Mouse (Mus musculus) erythroblast, embryonic 14.5 days (primary cell): ENCODE results near the gene Epha6. TPM values are rescaled to one million over a fixed set of nuclear protein-coding genes. Genes with fewer than 3 reads are reported as not detected.

Experiments used
- H3K27me3 ChIP-seq: 2 replicates; pipeline ENCODE4 v1.6.1; 2012; ENCODE audit warnings: inconsistent platforms; ENCODE audit not compliant: control insufficient read depth
- H3K36me3 ChIP-seq: 2 replicates; pipeline ENCODE4 v1.6.1; 2012; ENCODE audit warnings: mild to moderate bottlenecking, inconsistent platforms; ENCODE audit not compliant: control insufficient read depth
- H3K4me1 ChIP-seq: 2 replicates; pipeline ENCODE4 v1.6.1; 2012; ENCODE audit warnings: inconsistent platforms; ENCODE audit not compliant: control insufficient read depth
- H3K4me3 ChIP-seq: replicated peaks from 2 replicates; pipeline ENCODE3; 2012; ENCODE audit warnings: moderate library complexity, mild to moderate bottlenecking, inconsistent platforms
- H3K9me3 ChIP-seq: 2 replicates; pipeline ENCODE4 v1.6.1; 2012; ENCODE audit warnings: low read length, inconsistent platforms, mixed read lengths; ENCODE audit not compliant: control insufficient read depth
- GATA1 ChIP-seq: IDR thresholded peaks from 2 replicates; pipeline ENCODE4 v1.6.1; 2012; ENCODE audit warnings: low read length, inconsistent platforms, mixed read lengths
- TAL1 ChIP-seq: IDR thresholded peaks from 3 replicates; pipeline ENCODE4 v1.6.1; 2012; ENCODE audit warnings: low read length, inconsistent platforms, mixed read lengths
- polyA plus RNA-seq: library from polyadenylated mRNA; stranded (reverse); fragments of >175 nt; gene quantifications from 2 replicates; pipeline ENCODE4 v1.2.3, GENCODE M21; 2012

Epha6 gene
- polyA plus RNA-seq, 1 experiment, result not detected

GRCm38 (mm10) chr16:60538233-60538632 is 67.1 kb downstream of the Epha6 start:
- TF ChIP-seq TAL1, result no peak
- no peak for TF ChIP-seq GATA1
- no peaks in the 10 kb centered on the region for H3K9me3 ChIP-seq
- no peaks in the 10 kb centered on the region for H3K4me1 ChIP-seq
- no peaks in the 10 kb centered on the region for H3K27me3 ChIP-seq
- H3K36me3 ChIP-seq, result no peaks in the 10 kb centered on the region
- H3K4me3 ChIP-seq, result no peak overlapping the region

DNA sequence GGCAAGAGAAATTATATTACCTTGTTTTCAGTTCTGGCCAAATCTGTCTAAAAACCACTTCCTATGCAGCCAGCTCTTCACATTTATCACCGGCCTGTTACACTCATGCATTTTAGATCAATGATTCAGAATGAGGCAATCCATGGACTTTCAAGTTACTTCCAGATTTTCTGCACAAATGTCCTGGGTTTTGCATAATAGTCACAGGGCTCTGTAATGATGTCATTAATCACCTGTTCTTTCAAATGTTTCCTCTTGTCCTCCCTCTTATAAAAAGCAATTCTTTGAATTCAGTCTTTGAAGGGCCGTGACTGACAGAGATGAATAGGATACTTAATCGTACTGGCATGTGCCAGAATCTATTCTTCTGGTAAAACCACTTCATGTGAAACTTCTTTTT is 95.6 kb downstream of the Epha6 start:
- H3K4me3 ChIP-seq, result no peak overlapping the region
- H3K9me3 ChIP-seq, result no peaks in the 10 kb centered on the region
- H3K4me1 ChIP-seq, result no peaks in the 10 kb centered on the region
- H3K27me3 ChIP-seq, result no peaks in the 10 kb centered on the region
- TF ChIP-seq TAL1 (no peak), GATA1 (no peak)
- H3K36me3 ChIP-seq, result no peaks in the 10 kb centered on the region

DNA sequence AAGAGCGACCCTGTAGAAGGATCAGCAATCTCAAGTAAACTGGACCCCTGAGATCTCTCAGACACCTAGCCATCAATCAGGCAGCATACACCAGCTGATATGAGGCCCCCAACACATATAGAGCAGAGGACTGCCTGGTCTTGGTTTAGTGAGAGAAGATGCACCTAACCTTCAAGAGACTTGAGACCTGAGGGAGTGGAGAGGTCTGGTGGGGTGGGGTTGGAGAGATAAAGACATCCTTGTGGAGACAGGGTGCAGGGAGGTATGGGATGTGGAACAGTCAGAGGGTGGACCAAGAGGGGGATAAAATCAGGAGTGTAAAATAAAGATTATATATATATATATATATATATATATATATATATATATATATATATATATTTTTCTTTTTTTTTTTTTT is 105.8 kb downstream of the Epha6 start:
- Histone ChIP-seq H3K4me3 (no peak overlapping the region), H3K36me3 (no peaks in the 10 kb centered on the region), H3K27me3 (no peaks in the 10 kb centered on the region), H3K9me3 (no peaks in the 10 kb centered on the region), H3K4me1 (no peaks in the 10 kb centered on the region)
- no peak for TF ChIP-seq GATA1
- TF ChIP-seq TAL1, result no peak

DNA sequence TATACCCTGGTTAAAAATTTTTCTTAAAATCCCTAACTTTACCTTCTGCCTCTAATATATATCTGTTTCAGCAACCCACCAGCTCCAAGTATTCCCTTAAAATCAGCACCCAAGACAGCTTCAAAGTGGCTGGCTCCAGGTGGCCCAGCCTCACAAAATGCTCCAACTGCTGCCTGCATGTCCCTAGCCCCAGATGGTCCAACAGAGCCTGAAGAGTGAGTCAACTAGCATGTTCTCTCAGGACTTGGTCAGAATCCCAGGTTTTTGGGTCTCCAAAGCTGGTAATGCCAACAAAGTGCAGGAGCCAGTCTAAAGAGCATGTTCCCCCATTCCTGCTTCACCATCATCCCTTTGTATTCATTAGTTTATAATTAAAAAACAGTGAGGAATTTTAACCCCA is 129.6 kb downstream of the Epha6 start:
- H3K27me3 ChIP-seq, result no peaks in the 10 kb centered on the region
- no peaks in the 10 kb centered on the region for H3K36me3 ChIP-seq
- no peaks in the 10 kb centered on the region for H3K9me3 ChIP-seq
- TF ChIP-seq TAL1 (no peak), GATA1 (no peak)
- no peaks in the 10 kb centered on the region for H3K4me1 ChIP-seq
- no peak overlapping the region for H3K4me3 ChIP-seq

DNA sequence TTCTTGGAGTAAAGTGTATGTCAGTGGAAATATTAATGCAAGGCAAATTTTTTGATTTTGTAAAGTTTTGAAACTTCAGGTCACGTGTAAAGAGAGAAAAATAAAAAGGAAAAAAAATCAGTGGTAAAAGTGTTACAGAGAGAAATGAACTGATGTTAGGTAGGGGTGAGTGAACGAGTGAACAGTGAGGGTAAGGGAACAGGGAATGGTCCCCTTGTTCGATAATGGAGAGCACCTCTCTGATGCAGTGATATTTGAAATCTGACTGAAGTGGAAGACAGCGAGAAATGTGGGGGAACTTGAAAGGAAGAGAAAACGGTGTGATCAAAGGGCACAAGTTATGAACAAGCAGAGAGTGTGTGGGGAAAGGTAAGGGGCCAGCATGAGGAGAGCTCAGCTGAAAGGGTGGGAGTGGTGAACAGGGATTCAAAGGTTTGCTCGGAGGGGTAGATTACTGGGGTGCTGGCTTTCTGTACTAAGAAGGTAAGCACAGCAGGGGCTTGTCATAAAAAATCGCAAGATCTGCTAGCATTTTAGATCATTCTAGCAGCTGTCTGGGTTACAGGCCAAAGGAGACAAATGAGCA is 137.0 kb downstream of the Epha6 start:
- H3K36me3 ChIP-seq, result no peaks in the 10 kb centered on the region
- H3K4me3 ChIP-seq, result no peak overlapping the region
- no peaks in the 10 kb centered on the region; the same call in 1 of the 2 replicates for H3K9me3 ChIP-seq
- TF ChIP-seq GATA1 (no peak), TAL1 (no peak)
- no peaks in the 10 kb centered on the region for H3K27me3 ChIP-seq
- H3K4me1 ChIP-seq, result no peaks in the 10 kb centered on the region

- H3K4me3 ChIP-seq, result no peak overlapping the region
- H3K4me1 ChIP-seq, result no peaks in the 10 kb centered on the region
- peaks cover 4% of the 10 kb centered on the region for H3K9me3 ChIP-seq
- no peaks in the 10 kb centered on the region for H3K27me3 ChIP-seq
- no peaks in the 10 kb centered on the region for H3K36me3 ChIP-seq
- TF ChIP-seq GATA1 (no peak), TAL1 (no peak)
Measured at GRCm38 (mm10) chr16:60435283-60435682, 170.0 kb downstream of the Epha6 start.

GRCm38 (mm10) chr16:60434241-60434640 is 171.1 kb downstream of the Epha6 start:
- no peaks in the 10 kb centered on the region for H3K36me3 ChIP-seq
- no peaks in the 10 kb centered on the region for H3K27me3 ChIP-seq
- H3K9me3 ChIP-seq, result peaks cover 4% of the 10 kb centered on the region
- TF ChIP-seq GATA1, result no peak
- no peak for TF ChIP-seq TAL1
- no peaks in the 10 kb centered on the region for H3K4me1 ChIP-seq
- H3K4me3 ChIP-seq, result no peak overlapping the region

- Histone ChIP-seq H3K27me3 (no peaks in the 10 kb centered on the region), H3K4me3 (no peak overlapping the region), H3K9me3 (peaks cover 3% of the 10 kb centered on the region), H3K36me3 (no peaks in the 10 kb centered on the region), H3K4me1 (no peaks in the 10 kb centered on the region)
- TF ChIP-seq GATA1 (no peak), TAL1 (no peak)
Measured at GRCm38 (mm10) chr16:60395306-60395705, 210.0 kb downstream of the Epha6 start.

DNA sequence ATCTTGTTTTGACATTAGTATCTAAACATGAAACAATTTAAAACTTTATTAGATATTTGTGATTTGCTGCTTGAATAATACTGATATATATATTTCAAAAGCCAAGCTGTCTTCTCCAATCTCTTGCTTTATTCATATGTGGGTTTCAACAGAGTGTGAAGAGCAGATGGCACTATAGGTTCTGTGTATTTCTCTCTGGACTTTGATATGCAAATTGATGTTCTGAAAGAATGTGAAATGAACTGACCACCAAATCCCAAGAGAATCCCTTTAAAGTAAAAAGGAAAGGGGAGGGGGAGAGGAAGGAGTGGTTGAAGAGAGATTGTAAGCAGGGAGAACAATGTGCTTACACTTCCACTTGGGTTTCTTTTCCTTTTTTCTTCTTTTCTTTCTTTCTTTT is 212.4 kb downstream of the Epha6 start:
- Histone ChIP-seq H3K36me3 (no peaks in the 10 kb centered on the region), H3K9me3 (peaks cover 2% of the 10 kb centered on the region), H3K27me3 (no peaks in the 10 kb centered on the region), H3K4me3 (no peak overlapping the region), H3K4me1 (no peaks in the 10 kb centered on the region)
- TF ChIP-seq TAL1, result no peak
- TF ChIP-seq GATA1, result no peak

DNA sequence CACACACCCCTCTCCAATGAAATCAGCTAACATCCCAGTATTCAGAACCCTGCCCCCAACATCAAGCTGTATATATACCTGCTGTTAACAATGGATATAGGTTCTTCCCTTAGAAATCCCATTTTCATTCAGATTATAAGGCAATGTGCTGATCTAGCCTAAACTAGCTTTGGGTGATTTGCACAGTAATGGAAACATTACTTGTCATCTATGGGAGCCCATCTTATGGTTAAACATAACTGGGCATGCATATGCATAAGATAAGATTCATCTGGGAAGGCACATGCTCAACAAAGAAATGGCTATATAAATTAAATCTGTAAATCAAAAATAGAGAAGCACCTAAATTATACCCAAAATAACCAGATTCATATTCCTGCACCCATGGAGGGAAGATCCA is 230.2 kb downstream of the Epha6 start:
- Histone ChIP-seq H3K27me3 (no peaks in the 10 kb centered on the region), H3K4me3 (no peak overlapping the region), H3K9me3 (no peaks in the 10 kb centered on the region), H3K4me1 (no peaks in the 10 kb centered on the region), H3K36me3 (no peaks in the 10 kb centered on the region)
- TF ChIP-seq TAL1 (no peak), GATA1 (no peak)
